Mouse (Mus musculus): Measurements from ENCODE around the gene Gm21093.
"Not testable (repeated sequence)": the region's sequence is repeated elsewhere in the genome, so short reads cannot be mapped to it uniquely, and the experiment has no call there.

The Gm21093 gene

GRCm38 (mm10) chr4:42034626-42035025, at the start of gene Gm21093:
Gene Gm21093, minus strand, starts transcription at chr4:42034726.
- not testable (repeated sequence) for DNase-seq

Measured in cerebellum, postnatal 36 days (tissue).